Mouse (Mus musculus) MEL (cell line): ENCODE measurements around the gene L1cam. TPM values are rescaled to one million over a fixed set of nuclear protein-coding genes. Genes with fewer than 3 reads are reported as not detected.
A peak's percentile ranks its signal among the peaks of the same experiment; 100 is the strongest.

Source experiments
- DNase-seq: peaks from one replicate; pipeline ENCODE4 v3.0.0; 2011; ENCODE audit warnings: low read depth, low spot score
- H3K27ac ChIP-seq: 2 replicates; pipeline ENCODE4 v1.5.1; 2012; ENCODE audit warnings: low read depth, mild to moderate bottlenecking, control low read depth, low read length, moderate library complexity; ENCODE audit not compliant: control insufficient read depth
- H3K27me3 ChIP-seq, 2 experiments: fragments of 150-350 bp in 1 of 2; sonication (generic) in 1 of 2; 2 replicates each; pipeline ENCODE4 v1.6.1; 2012; ENCODE audit warnings: low read length in 2 of 2, mild to moderate bottlenecking in 2 of 2, improper control_type of control experiment in 1 of 2, moderate library complexity in 1 of 2; ENCODE audit not compliant: insufficient read depth in 2 of 2, control insufficient read depth in 1 of 2
- H3K36me3 ChIP-seq, 2 experiments: 2 replicates each; pipeline ENCODE4 v1.6.1; 2012 to 2014; ENCODE audit warnings: low read length in 2 of 2, improper control_type of control experiment in 1 of 2, inconsistent platforms in 1 of 2, mild to moderate bottlenecking in 1 of 2; ENCODE audit not compliant: insufficient read depth in 2 of 2, control insufficient read depth in 1 of 2
- H3K4me1 ChIP-seq, 2 experiments: fragments of 150-350 bp in 1 of 2; sonication (generic) in 1 of 2; 2 replicates each; pipeline ENCODE4 v1.6.1; 2012; ENCODE audit warnings: low read length in 2 of 2, improper control_type of control experiment in 1 of 2, mild to moderate bottlenecking in 1 of 2; ENCODE audit not compliant: insufficient read depth in 2 of 2, control insufficient read depth in 1 of 2
- H3K4me3 ChIP-seq, 2 experiments: fragments of 150-350 bp in 1 of 2; sonication (generic) in 1 of 2; 2 replicates each; pipeline ENCODE4 v1.5.1; 2012; ENCODE audit warnings: low read depth in 2 of 2, low read length in 2 of 2, mild to moderate bottlenecking in 2 of 2, moderate library complexity in 2 of 2, control low read depth in 1 of 2, improper control_type of control experiment in 1 of 2; ENCODE audit not compliant: control insufficient read depth in 1 of 2, insufficient read depth in 1 of 2
- H3K79me2 ChIP-seq: 2 replicates; pipeline ENCODE4 v1.6.1; 2012; ENCODE audit warnings: mild to moderate bottlenecking, low read length, moderate library complexity; ENCODE audit not compliant: control insufficient read depth, poor library complexity, insufficient read depth
- H3K9ac ChIP-seq: 2 replicates; pipeline ENCODE4 v1.6.1; 2012; ENCODE audit warnings: low read depth, mild to moderate bottlenecking, control low read depth, low read length, moderate library complexity; ENCODE audit not compliant: control insufficient read depth, poor library complexity, severe bottlenecking
- H3K9me3 ChIP-seq: fragments of 150-350 bp; sonication (generic); replicated peaks from 2 replicates; pipeline ENCODE4 v1.6.1; 2012; ENCODE audit warnings: mild to moderate bottlenecking, low read length, improper control_type of control experiment, moderate library complexity; ENCODE audit not compliant: insufficient read depth
- CTCF ChIP-seq, 3 experiments: IDR thresholded peaks in 2 of 3; conservative IDR thresholded peaks in 1 of 3; 2 replicates each; pipeline ENCODE4 v1.5.1; 2011 to 2012; ENCODE audit warnings: low read length in 3 of 3, low read depth in 2 of 3, mild to moderate bottlenecking in 2 of 3, improper control_type of control experiment in 1 of 3, inconsistent platforms in 1 of 3, mixed read lengths in 1 of 3, moderate library complexity in 1 of 3; ENCODE audit not compliant: control insufficient read depth in 1 of 3, insufficient read depth in 1 of 3, poor library complexity in 1 of 3, severe bottlenecking in 1 of 3
- ELF1 ChIP-seq: IDR thresholded peaks from 2 replicates; pipeline ENCODE4 v1.6.1; 2014; ENCODE audit warnings: low read depth, mild to moderate bottlenecking, inconsistent platforms, low read length, improper control_type of control experiment, moderate library complexity
- ETS1 ChIP-seq: IDR thresholded peaks from 2 replicates; pipeline ENCODE4 v1.6.1; 2012; ENCODE audit warnings: low read depth, mild to moderate bottlenecking, inconsistent platforms, low read length, improper control_type of control experiment, moderate library complexity
- KAT2A ChIP-seq: conservative IDR thresholded peaks from 2 replicates; pipeline ENCODE4 v1.6.1; 2012; ENCODE audit warnings: low read depth, low read length, improper control_type of control experiment, inconsistent platforms
- MEF2A ChIP-seq: IDR thresholded peaks from 2 replicates; pipeline ENCODE4 v1.6.1; 2014; ENCODE audit warnings: low read depth, mild to moderate bottlenecking, inconsistent platforms, low read length, improper control_type of control experiment; ENCODE audit not compliant: poor library complexity, insufficient replicate concordance, severe bottlenecking; ENCODE audit errors: extremely low read depth
- POLR2AphosphoS2 ChIP-seq: IDR thresholded peaks from 2 replicates; pipeline ENCODE4 v1.6.1; 2011; ENCODE audit warnings: low read length, improper control_type of control experiment
- RAD21 ChIP-seq: IDR thresholded peaks from 2 replicates; pipeline ENCODE4 v1.6.1; 2011; ENCODE audit warnings: mild to moderate bottlenecking, low read depth, low read length, improper control_type of control experiment
- SIN3A ChIP-seq: IDR thresholded peaks from 2 replicates; pipeline ENCODE4 v1.6.1; 2012; ENCODE audit warnings: low read length, improper control_type of control experiment, inconsistent platforms
- SMC3 ChIP-seq: IDR thresholded peaks from 2 replicates; pipeline ENCODE4 v1.6.1; 2011; ENCODE audit warnings: low read depth, low read length, improper control_type of control experiment
- TBP ChIP-seq: IDR thresholded peaks from 2 replicates; pipeline ENCODE4 v1.8.0; 2011; ENCODE audit warnings: low read depth, low read length, improper control_type of control experiment
- TCF12 ChIP-seq: IDR thresholded peaks from 2 replicates; pipeline ENCODE4 v1.6.1; 2014; ENCODE audit warnings: low read depth, mild to moderate bottlenecking, inconsistent platforms, low read length, improper control_type of control experiment, moderate library complexity
- UBTF ChIP-seq: IDR thresholded peaks from 2 replicates; pipeline ENCODE4 v1.6.1; 2012; ENCODE audit warnings: low read depth, mild to moderate bottlenecking, inconsistent platforms, low read length, improper control_type of control experiment, moderate library complexity, borderline replicate concordance; ENCODE audit not compliant: insufficient read depth
- USF1 ChIP-seq: IDR thresholded peaks from 2 replicates; pipeline ENCODE4 v1.6.1; 2014; ENCODE audit warnings: low read depth, mild to moderate bottlenecking, inconsistent platforms, low read length, improper control_type of control experiment, moderate library complexity
- ZC3H11A ChIP-seq: IDR thresholded peaks from 2 replicates; pipeline ENCODE4 v1.6.1; 2012; ENCODE audit warnings: low read depth, mild to moderate bottlenecking, inconsistent platforms, low read length, improper control_type of control experiment
- ZNF384 ChIP-seq: IDR thresholded peaks from 2 replicates; pipeline ENCODE4 v1.6.1; 2012; ENCODE audit warnings: low read depth, mild to moderate bottlenecking, inconsistent platforms, low read length, improper control_type of control experiment
- polyA plus RNA-seq, 2 experiments: library from polyadenylated mRNA; stranded (reverse) in 1 of 2; unstranded in 1 of 2; fragments of >175 nt in 1 of 2; fragments of >200 nt in 1 of 2; gene quantifications; 2 replicates each; pipeline versions ENCODE4 v1.2.1 to v1.2.4; 2012; ENCODE audit warnings: low replicate concordance in 2 of 2, low read depth in 1 of 2; ENCODE audit not compliant: insufficient read length in 2 of 2, insufficient read depth in 1 of 2, missing spikeins in 1 of 2
- total RNA-seq: library from RNA; depleted of rRNA; stranded (reverse); fragments of 300-350 nt; gene quantifications from 2 replicates; pipeline ENCODE4 v1.2.3, GENCODE M21; 2012; rRNA removed

The L1cam gene
- total RNA-seq (0.52 and 0.73 TPM in 2 replicates), polyA plus RNA-seq (under 1 TPM in 1 of 2 experiments, not detected in 1; 0.96 TPM)

DNA sequence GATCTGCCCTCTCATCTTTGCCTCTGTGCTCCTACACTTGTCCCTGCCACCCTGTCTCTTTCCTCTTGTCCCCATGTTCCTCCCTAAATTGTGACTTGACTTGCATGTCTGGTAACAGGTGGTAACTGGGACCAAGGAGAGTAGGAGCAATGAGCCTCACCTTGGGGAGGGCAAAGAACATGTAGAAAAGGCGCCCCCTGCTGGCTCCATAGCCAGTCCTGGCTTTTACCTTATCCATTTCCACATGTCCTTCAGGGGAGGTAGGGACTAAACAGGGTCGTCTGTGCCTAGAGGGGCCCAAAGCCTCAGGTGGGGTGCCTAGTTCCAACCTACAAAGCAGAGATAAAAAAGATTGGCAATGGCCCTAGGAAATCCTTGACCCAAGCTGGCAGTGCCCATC lies at the start of gene L1cam:
Gene L1cam, minus strand, starts transcription at position 387 of the 400 bp plus-strand sequence.
- no peaks in the 10 kb centered on the region for H3K79me2 ChIP-seq
- no peak within 1 kb of the TSS for H3K27ac ChIP-seq
- no peaks in the 10 kb centered on the region for H3K36me3 ChIP-seq
- no peak within 1 kb of the TSS for H3K9ac ChIP-seq
- H3K27me3 ChIP-seq = no peaks in the 10 kb centered on the region
- TF ChIP-seq USF1 = no peak
- TF ChIP-seq UBTF = no peak
- no peak for TF ChIP-seq TBP
- TF ChIP-seq ETS1 = no peak
- peak; percentile 58 for TF ChIP-seq RAD21
- peak; percentile 41 to 67 (median 64); a peak in 5 of 6 replicates for TF ChIP-seq CTCF (IDR thresholded peaks at IDR 0.05 in 2 of 3, conservative IDR thresholded peaks at IDR 0.05 in 1 of 3; ENCODE audit: control insufficient read depth in 1 of 3, insufficient read depth in 1 of 3, low read depth in 2 of 3, low read length in 3 of 3, poor library complexity in 1 of 3, severe bottlenecking in 1 of 3)
- no peak for TF ChIP-seq ELF1
- peak; percentile 68 for TF ChIP-seq SMC3
- TF ChIP-seq ZC3H11A = peak; percentile 23; the same call in 1 of the 2 replicates
- TF ChIP-seq POLR2AphosphoS2 = no peak
- no peak within 1 kb of the TSS for H3K4me3 ChIP-seq
- H3K4me1 ChIP-seq = no peaks in the 10 kb centered on the region
- H3K9me3 ChIP-seq = no peaks in the 10 kb centered on the region
- DNase-seq = peak; percentile 53

- peaks cover 7 to 27% of the 10 kb centered on the region in 2 experiments for H3K36me3 ChIP-seq
- no peak overlapping the region for H3K4me3 ChIP-seq
- DNase-seq = no peak
- no peaks in the 10 kb centered on the region; the same call in 1 of the 2 replicates for H3K79me2 ChIP-seq
- no peaks in the 10 kb centered on the region for H3K27me3 ChIP-seq
- peaks cover 0 to 19% of the 10 kb centered on the region in 2 experiments; a peak in 3 of 4 replicates for H3K4me1 ChIP-seq
- no peak overlapping the region for H3K9ac ChIP-seq
- no peaks in the 10 kb centered on the region for H3K9me3 ChIP-seq
- H3K27ac ChIP-seq = no peak overlapping the region; the same call in 1 of the 2 replicates
- TF ChIP-seq SIN3A (no peak), TCF12 (no peak), ZNF384 (no peak), MEF2A (no peak), USF1 (no peak), KAT2A (no peak)
Measured at GRCm38 (mm10) chrX:73942294-73942693, 46.4 kb upstream of the L1cam start.
